Mouse (Mus musculus): ENCODE results near the gene Ano5. TPM values are rescaled to one million over a fixed set of nuclear protein-coding genes. Genes with fewer than 3 reads are reported as not detected.
A peak's percentile ranks its signal among the peaks of the same experiment; 100 is the strongest.

The Ano5 gene
- under 1 TPM; 0.08 to 0.22 TPM for total RNA-seq (2021)

- intact Hi-C loops (cut with DNase I), result no loop called here
- peak in 1 of 2 experiments; percentile 4 for DNase-seq
Observed at GRCm38 (mm10) chr7:51510671-51511651, at the start of gene Ano5. Ano5 (plus strand) TSS chr7:51511029.

GRCm38 (mm10) chr7:51499396-51499795 is 11.4 kb upstream of the Ano5 start:
- no peak for DNase-seq
- intact Hi-C loops (cut with DNase I), result no loop called here

GRCm38 (mm10) chr7:51503940-51504339 is 6.9 kb upstream of the Ano5 start:
- intact Hi-C loops (cut with DNase I), result no loop called here
- no peak for DNase-seq

- DNase-seq, result no peak
- intact Hi-C loops (cut with DNase I), result no loop called here
Observed at GRCm38 (mm10) chr7:51510147-51510546, 682 bp upstream of the Ano5 start.

DNA sequence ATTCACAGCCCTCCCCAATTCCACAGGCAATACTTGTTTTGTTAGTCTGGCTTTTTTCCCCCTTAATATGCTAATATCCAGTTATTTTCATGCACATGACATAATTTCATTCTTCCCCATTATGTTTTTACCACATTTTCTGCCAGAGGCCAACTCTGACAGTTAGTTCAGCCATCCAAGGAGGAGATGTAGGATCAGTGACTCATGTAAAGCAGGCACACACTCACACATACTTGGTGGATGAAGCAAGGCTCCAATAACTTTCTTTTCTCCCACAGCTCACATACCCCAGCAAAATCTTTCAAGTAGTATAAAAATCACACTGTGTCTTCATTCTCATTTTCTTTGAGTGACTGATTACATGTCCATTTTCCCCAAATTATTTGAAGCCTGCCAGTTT is 28.5 kb downstream of the Ano5 start:
- intact Hi-C loops (cut with DNase I), result no loop called here
- no peak for DNase-seq

GRCm38 (mm10) chr7:51540736-51541135 is 29.9 kb downstream of the Ano5 start:
- DNase-seq, result no peak
- intact Hi-C loops (cut with DNase I), result no loop called here

DNA sequence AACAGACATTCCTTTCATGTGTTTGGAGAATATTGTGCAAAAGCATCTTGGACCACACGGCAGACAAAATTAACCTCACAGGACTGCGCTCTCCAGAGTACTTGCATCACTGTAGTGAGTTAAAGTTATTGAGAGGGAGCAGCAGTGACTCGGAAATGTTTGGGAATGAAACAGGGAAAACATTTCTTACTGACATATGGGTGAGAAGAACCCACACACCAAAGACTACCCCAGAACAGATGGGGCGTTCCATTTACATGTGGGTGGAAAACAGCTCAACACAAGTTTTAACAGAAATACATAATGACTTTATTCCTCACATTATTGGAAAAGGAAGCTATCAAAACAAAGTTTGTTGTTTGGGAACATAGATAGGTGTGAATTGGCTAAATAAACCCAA is 89.2 kb downstream of the Ano5 start:
- intact Hi-C loops (cut with DNase I), result no loop called here
- DNase-seq, result no peak

DNA sequence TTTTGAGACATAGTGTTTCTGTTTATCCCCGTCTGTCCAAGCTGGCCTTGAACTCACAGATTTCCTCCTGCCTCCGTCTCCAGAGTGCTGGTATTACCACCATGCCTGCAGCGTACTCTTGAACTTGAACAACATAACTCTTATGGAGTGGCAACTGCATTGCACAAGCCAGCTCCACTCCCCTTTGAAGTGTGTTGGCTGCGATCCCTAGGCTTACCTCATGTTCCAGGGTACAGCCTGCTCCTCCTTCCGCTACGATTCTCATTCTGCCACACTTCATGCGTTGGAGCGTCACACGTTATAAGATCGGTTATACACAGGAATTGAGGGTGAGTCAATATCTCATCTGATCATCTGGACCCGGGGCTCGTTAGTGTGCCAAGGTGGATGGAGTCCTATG is 92.9 kb downstream of the Ano5 start:
- intact Hi-C loops (cut with DNase I), result no loop called here

DNA sequence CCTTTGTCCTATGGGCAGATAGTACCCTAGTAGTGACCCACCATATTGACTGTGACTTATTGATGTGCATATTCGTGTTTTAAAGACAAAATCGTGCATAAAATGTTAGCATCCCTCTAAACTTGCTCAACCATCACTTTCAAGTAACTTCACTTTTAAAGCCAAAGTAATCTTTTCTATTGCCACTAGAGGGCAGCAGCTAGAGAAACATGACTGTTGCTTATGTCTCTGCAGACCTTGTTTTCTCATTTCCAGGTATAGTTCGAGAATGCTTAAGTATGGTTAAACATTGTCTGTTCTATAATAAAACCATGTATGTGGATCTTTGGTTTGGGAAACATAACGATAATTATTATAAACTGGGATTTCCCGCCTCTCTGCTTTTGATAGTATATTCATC is 103.6 kb downstream of the Ano5 start:
- DNase-seq, result no peak
- intact Hi-C loops (cut with DNase I), result no loop called here

More for the DNA sequence above, 92.9 kb downstream of the Ano5 start:
- DNase-seq, result no peak

DNA sequence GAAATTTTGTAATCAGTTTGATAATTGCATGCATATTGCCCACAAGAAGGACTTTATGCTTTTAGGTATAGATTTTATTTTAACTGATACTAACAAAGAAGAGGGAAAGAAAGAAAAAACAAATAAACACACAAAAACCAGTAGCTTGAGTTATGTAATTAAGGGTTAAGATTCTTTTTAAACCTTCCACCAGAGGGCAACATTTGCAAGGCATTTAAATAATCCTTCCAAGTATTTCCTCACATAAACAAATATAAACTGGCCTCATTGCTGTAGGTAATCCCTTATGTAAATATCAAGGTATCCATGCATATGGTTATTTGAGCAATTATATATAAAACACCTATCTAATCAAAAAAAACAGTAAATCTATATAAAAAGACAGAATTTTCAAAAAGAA is 107.1 kb downstream of the Ano5 start:
- intact Hi-C loops (cut with DNase I), result loop anchor here (1.0 to 5.0 kb wide), 2 partner anchors 199 to 354 kb away; no protein-coding TSS in a partner anchor
- no peak for DNase-seq

GRCm38 (mm10) chr7:51618412-51618811 is 107.6 kb downstream of the Ano5 start:
- DNase-seq, result no peak
- intact Hi-C loops (cut with DNase I), result loop anchor here (1.0 to 5.0 kb wide), 2 partner anchors 199 to 354 kb away; no protein-coding TSS in a partner anchor

DNA sequence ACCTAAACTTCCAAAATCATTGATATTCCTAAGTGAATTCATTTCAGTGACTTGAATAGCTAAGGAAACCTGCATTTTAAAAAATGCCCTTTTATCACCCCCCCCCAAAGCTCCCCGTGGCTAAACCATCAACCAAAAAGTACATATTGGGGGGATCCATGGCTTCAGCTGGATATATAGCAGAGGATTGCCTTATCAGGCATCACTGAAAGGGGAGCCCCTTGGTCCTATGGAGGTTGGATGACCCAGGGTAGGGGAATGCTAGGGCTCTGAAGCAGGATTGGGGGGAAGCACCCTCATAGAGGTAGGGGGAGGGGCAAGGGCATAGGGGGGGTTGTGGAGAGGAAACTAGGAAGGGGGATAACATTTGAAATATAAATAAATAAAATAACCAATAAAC is 109.1 kb downstream of the Ano5 start:
- no peak for DNase-seq
- intact Hi-C loops (cut with DNase I), result loop anchor here (5.0 kb wide), 1 partner anchor 197 kb away; no protein-coding TSS in a partner anchor

DNA sequence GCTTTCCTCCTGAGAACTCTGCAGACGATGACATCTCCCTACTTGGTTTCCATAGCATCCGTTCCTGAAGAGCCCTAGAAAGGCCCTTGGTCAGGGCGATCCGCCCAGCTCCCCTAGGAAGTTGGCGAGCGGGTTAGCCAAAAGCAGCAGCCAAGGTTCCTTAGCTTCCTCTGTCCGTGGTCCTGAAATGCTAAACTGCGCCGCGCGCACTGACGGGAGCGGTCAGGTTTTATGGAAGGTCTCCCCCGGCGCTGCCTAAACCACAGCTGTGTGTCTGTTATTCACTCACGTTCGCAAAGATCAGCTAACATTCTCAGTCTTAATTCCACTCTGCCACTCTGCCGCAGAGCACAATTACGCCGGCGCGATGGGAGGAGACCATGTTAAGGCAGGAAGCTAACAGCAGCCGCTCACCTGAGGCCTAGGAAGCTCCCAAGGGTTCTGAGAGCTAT is 110.9 kb downstream of the Ano5 start, which contains the start of gene Slc17a6:
Gene Slc17a6, plus strand, starts transcription at position 313 of the 452 bp plus-strand sequence.
- peak; percentile 28 to 32 for DNase-seq
- intact Hi-C loops (cut with DNase I), result no loop called here

GRCm38 (mm10) chr7:51622196-51622595 is 111.4 kb downstream of the Ano5 start:
- no peak for DNase-seq
- intact Hi-C loops (cut with DNase I), result no loop called here

DNA sequence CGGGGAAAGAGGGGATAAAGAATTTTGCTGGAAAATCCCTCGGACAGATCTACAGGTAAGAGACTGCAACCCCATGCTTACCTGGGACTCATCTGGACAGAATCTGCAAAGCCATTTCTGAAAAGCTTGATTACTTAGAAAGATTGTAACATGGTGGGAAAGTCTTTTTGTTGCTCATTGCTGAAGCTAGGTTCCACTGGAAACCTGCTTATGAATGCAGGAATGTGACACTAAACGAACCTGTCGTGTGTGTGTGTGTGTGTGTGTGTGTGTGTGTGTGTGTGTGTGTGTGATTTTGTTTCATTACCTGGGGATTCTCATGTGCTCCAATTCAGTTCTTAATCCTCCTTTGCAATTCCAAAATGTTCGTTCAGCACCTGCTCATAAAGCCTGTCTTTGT is 111.8 kb downstream of the Ano5 start:
- DNase-seq, result no peak
- intact Hi-C loops (cut with DNase I), result no loop called here

GRCm38 (mm10) chr7:51624336-51624897 is 113.6 kb downstream of the Ano5 start:
- DNase-seq, result no peak
- intact Hi-C loops (cut with DNase I), result no loop called here

DNA sequence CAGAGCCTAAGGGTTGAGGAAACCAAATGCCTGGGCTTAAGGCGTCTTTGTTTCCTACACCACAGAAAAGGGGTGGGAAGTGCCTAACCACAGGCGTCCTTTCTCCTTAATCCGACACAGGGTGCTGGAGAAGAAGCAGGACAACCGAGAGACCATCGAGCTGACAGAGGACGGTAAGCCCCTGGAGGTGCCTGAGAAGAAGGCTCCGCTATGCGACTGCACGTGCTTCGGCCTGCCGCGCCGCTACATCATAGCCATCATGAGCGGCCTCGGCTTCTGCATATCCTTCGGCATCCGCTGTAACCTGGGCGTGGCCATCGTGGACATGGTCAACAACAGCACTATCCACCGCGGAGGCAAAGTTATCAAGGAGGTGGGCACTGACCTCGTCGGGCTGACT is 114.3 kb downstream of the Ano5 start:
- intact Hi-C loops (cut with DNase I), result no loop called here
- no peak for DNase-seq

DNA sequence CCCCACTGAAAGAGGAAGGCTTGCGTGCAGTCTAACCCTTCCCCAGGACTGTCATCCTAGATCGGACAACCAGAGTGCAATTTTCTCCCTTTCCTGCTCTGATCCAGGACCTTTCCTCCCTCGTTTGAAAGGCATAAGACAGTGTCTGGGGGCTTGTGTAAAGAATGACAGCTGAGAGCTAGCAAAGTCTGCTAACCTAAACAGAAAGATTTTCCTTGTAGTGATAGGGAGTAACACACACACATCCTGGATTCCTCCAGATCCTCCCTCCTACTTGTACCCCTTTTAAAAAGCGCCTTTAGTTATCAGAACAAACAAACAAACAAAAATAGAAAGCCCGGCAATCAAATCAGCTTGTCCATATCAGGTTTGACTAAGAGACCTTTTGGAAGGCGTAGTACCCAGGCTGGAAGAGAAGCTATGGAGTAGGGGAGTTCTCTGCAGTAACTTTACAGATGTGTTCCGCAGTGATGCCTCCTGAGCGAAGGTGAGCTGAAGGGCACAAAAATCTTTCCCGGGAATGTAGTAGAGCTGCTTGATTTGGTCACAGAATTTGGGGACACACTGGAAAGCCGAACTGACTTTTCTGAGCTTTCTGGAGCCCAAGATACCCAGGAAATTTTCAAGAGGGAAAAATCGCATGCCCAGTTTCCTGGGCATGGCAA is 114.9 kb downstream of the Ano5 start:
- intact Hi-C loops (cut with DNase I), result no loop called here

GRCm38 (mm10) chr7:51626451-51627000 is 115.7 kb downstream of the Ano5 start:
- intact Hi-C loops (cut with DNase I), result no loop called here
- DNase-seq, result no peak

More for the DNA sequence above, 114.9 kb downstream of the Ano5 start:
- DNase-seq, result no peak

GRCm38 (mm10) chr7:51627001-51627631 is 116.3 kb downstream of the Ano5 start:
- DNase-seq, result no peak
- intact Hi-C loops (cut with DNase I), result no loop called here
